Mouse (Mus musculus): Measurements from ENCODE around the gene Kcnq5.
"Not testable (repeated sequence)": the region's sequence is repeated elsewhere in the genome, so short reads cannot be mapped to it uniquely, and the experiment has no call there.

The Kcnq5 gene

DNA sequence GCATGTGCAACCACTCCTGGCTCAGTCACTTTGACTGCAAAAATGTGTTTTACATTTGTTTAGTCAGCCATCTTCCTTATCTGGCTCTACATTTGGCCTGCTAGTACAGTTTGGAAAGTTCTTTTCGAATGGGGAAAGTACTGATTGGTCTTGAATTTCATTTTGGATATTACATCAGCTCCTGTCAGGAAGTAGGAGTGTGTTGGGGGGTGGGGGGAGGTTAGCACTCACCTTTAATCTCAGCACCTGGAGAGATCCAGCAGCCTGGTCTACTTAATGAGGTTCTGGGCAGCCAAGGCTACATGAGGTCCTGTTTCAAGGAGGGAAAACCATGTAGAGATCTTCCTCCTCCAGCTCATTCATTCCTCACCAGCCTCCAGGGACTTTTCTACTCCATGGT lies 578.5 kb downstream of the Kcnq5 start, which contains the start of gene Khdc1b:
Khdc1b (plus strand) TSS at position 301 of the 400 bp plus-strand sequence.
- in situ Hi-C loops (cut with MboI; ENCODE audit: low sequenced_read_pairs) = no loop called here

DNA sequence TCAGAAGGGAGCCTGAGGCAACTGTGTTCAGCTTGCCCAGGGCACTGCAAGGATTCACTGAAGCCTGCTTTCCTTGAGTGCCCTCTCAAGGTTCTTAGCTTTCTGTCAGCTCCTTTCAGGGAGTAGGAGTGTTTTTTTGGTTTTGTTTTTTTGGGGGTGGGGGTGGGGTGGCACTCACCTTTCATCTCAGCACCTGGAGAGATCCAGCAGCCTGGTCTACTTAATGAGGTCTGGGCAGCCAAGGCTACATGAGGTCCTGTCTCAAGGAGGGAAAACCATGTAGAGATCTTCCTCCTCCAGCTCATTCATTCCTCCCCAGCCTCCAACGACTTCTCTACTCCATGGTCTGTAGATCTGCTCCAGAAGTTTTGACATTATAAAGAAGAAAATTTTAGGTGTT lies 593.7 kb downstream of the Kcnq5 start, which contains the start of gene Khdc1c:
Khdc1c (plus strand) TSS at position 301 of the 400 bp plus-strand sequence.
- in situ Hi-C loops (cut with MboI; ENCODE audit: low sequenced_read_pairs) = not testable (repeated sequence)

DNA sequence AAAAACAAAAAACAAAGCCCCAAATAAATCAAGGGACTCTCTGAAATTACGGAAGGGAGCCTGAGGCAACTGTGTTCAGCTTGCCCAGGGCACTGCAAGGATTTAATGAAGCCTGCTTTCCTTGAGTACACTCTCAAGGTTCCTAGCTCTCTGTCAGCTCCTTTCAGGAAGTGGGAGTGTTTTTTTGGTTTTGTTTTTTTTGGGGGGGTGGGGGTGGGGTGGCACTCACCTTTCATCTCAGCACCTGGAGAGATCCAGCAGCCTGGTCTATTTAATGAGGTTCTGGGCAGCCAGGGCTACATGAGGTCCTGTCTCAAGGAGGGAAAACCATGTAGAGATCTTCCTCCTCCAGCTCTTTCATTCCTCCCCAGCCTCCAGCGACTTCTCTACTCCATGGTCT lies 612.4 kb downstream of the Kcnq5 start, which contains the start of gene Khdc1a:
Khdc1a (plus strand) TSS at position 301 of the 400 bp plus-strand sequence.
- in situ Hi-C loops (cut with MboI; ENCODE audit: low sequenced_read_pairs) = no loop called here
